Mouse (Mus musculus) CH12.LX (cell line): ENCODE data around the gene Mknk1. TPM values are rescaled to one million over a fixed set of nuclear protein-coding genes. Genes with fewer than 3 reads are reported as not detected.

Experiments
- DNase-seq: peaks from one replicate; pipeline ENCODE4 v3.0.0-alpha.2; 2013; ENCODE audit errors: extremely low read depth
- H3K27ac ChIP-seq: 2 replicates; pipeline ENCODE4 v1.5.1; 2012; ENCODE audit warnings: low read depth, mild to moderate bottlenecking, control low read depth, moderate library complexity; ENCODE audit not compliant: insufficient read depth
- H3K27me3 ChIP-seq: replicated peaks from 2 replicates; pipeline ENCODE3; 2012; ENCODE audit warnings: inconsistent platforms
- H3K36me3 ChIP-seq, 2 experiments: replicated peaks in 1 of 2; 2 replicates each; pipeline versions ENCODE3 to v1.6.1; 2012; ENCODE audit warnings: inconsistent platforms in 1 of 2, low read length in 1 of 2, mild to moderate bottlenecking in 1 of 2, mixed read lengths in 1 of 2, moderate library complexity in 1 of 2; ENCODE audit not compliant: control insufficient read depth in 1 of 2, insufficient read depth in 1 of 2
- H3K4me1 ChIP-seq, 2 experiments: 2 replicates each; pipeline ENCODE4 v1.6.1; 2012; ENCODE audit warnings: inconsistent platforms in 1 of 2, moderate library complexity in 1 of 2; ENCODE audit not compliant: insufficient read depth in 2 of 2, control insufficient read depth in 1 of 2
- H3K4me2 ChIP-seq: 2 replicates; pipeline ENCODE4 v1.6.1; 2012; ENCODE audit warnings: low read depth, mild to moderate bottlenecking, control low read depth; ENCODE audit not compliant: poor library complexity, insufficient read depth, severe bottlenecking
- H3K4me3 ChIP-seq, 3 experiments: fragments of 150-350 bp in 1 of 3; sonication (generic) in 1 of 3; replicated peaks in 1 of 3; 2 replicates each; pipeline versions ENCODE3 to v1.5.1; 2011 to 2012; ENCODE audit warnings: low read depth in 2 of 3, low read length in 2 of 3, mild to moderate bottlenecking in 2 of 3, moderate library complexity in 2 of 3, control low read depth in 1 of 3, improper control_type of control experiment in 1 of 3, inconsistent platforms in 1 of 3, mixed read lengths in 1 of 3; ENCODE audit not compliant: poor library complexity in 1 of 3
- H3K79me2 ChIP-seq: replicated peaks from 2 replicates; pipeline ENCODE4 v1.6.1; 2012; ENCODE audit warnings: mild to moderate bottlenecking, moderate library complexity; ENCODE audit not compliant: control insufficient read depth, poor library complexity, insufficient read depth, severe bottlenecking; ENCODE audit errors: extremely low read depth
- H3K9ac ChIP-seq: 2 replicates; pipeline ENCODE4 v1.6.1; 2012; ENCODE audit warnings: low read depth, mild to moderate bottlenecking, control low read depth, moderate library complexity; ENCODE audit not compliant: insufficient read depth
- H3K9me3 ChIP-seq: replicated peaks from 2 replicates; pipeline ENCODE3; 2012; ENCODE audit warnings: low read length, inconsistent platforms, mixed read lengths
- CTCF ChIP-seq, 2 experiments: IDR thresholded peaks in 1 of 2; conservative IDR thresholded peaks in 1 of 2; 2 replicates each; pipeline ENCODE4 v1.5.1; 2011 to 2012; ENCODE audit warnings: low read depth in 2 of 2, low read length in 2 of 2, improper control_type of control experiment in 1 of 2, inconsistent platforms in 1 of 2, mild to moderate bottlenecking in 1 of 2, moderate library complexity in 1 of 2
- E2F4 ChIP-seq: IDR thresholded peaks from 2 replicates; pipeline ENCODE4 v1.6.1; 2011; ENCODE audit warnings: low read depth, low read length, improper control_type of control experiment; ENCODE audit not compliant: insufficient replicate concordance
- ELF1 ChIP-seq: IDR thresholded peaks from 2 replicates; pipeline ENCODE4 v1.6.1; 2014; ENCODE audit warnings: low read depth, mild to moderate bottlenecking, inconsistent platforms, low read length, improper control_type of control experiment
- ETS1 ChIP-seq: conservative IDR thresholded peaks from 2 replicates; pipeline ENCODE4 v1.6.1; 2012; ENCODE audit warnings: low read depth, mild to moderate bottlenecking, inconsistent platforms, low read length, improper control_type of control experiment, moderate library complexity
- GABPA ChIP-seq: IDR thresholded peaks from 2 replicates; pipeline ENCODE4 v1.6.1; 2012; ENCODE audit warnings: low read depth, low read length, improper control_type of control experiment, inconsistent platforms; ENCODE audit not compliant: insufficient replicate concordance
- HCFC1 ChIP-seq: IDR thresholded peaks from 2 replicates; pipeline ENCODE4 v1.6.1; 2012; ENCODE audit warnings: low read depth, mild to moderate bottlenecking, inconsistent platforms, low read length, improper control_type of control experiment
- JUND ChIP-seq: conservative IDR thresholded peaks from 2 replicates; pipeline ENCODE4 v1.6.1; 2011; ENCODE audit warnings: low read depth, low read length, improper control_type of control experiment
- KAT2A ChIP-seq: IDR thresholded peaks from 2 replicates; pipeline ENCODE4 v1.6.1; 2012; ENCODE audit warnings: low read length, improper control_type of control experiment, inconsistent platforms; ENCODE audit not compliant: insufficient replicate concordance
- MAFK ChIP-seq: IDR thresholded peaks from 2 replicates; pipeline ENCODE4 v1.6.1; 2011; ENCODE audit warnings: low read length, improper control_type of control experiment; ENCODE audit not compliant: insufficient replicate concordance
- MAX ChIP-seq: IDR thresholded peaks from 2 replicates; pipeline ENCODE4 v1.6.1; 2011; ENCODE audit warnings: low read length, improper control_type of control experiment
- MAZ ChIP-seq: IDR thresholded peaks from 2 replicates; pipeline ENCODE4 v1.6.1; 2012; ENCODE audit warnings: low read depth, mild to moderate bottlenecking, inconsistent platforms, low read length, improper control_type of control experiment, moderate library complexity
- NELFE ChIP-seq: IDR thresholded peaks from 2 replicates; pipeline ENCODE4 v1.6.1; 2011; ENCODE audit warnings: low read depth, low read length, improper control_type of control experiment
- PAX5 ChIP-seq: IDR thresholded peaks from 2 replicates; pipeline ENCODE4 v1.6.1; 2012; ENCODE audit warnings: low read length, inconsistent platforms, mixed read lengths
- POLR2A ChIP-seq: IDR thresholded peaks from 2 replicates; pipeline ENCODE4 v1.6.1; 2011; ENCODE audit warnings: low read depth, mild to moderate bottlenecking, improper control_type of control experiment, low read length
- POLR2AphosphoS2 ChIP-seq: IDR thresholded peaks from 2 replicates; pipeline ENCODE4 v1.6.1; 2011; ENCODE audit warnings: low read depth, low read length, improper control_type of control experiment
- SIN3A ChIP-seq: IDR thresholded peaks from 2 replicates; pipeline ENCODE4 v1.6.1; 2012; ENCODE audit warnings: low read length, improper control_type of control experiment, inconsistent platforms
- TBP ChIP-seq: conservative IDR thresholded peaks from 2 replicates; pipeline ENCODE4 v1.6.1; 2011; ENCODE audit warnings: low read depth, low read length, improper control_type of control experiment
- USF2 ChIP-seq: conservative IDR thresholded peaks from 2 replicates; pipeline ENCODE4 v1.6.1; 2011; ENCODE audit warnings: low read depth, low read length, improper control_type of control experiment
- ZKSCAN1 ChIP-seq: IDR thresholded peaks from 2 replicates; pipeline ENCODE4 v1.6.1; 2012; ENCODE audit warnings: low read depth, inconsistent platforms, low read length, improper control_type of control experiment, borderline replicate concordance
- ZNF384 ChIP-seq: IDR thresholded peaks from 2 replicates; pipeline ENCODE4 v1.6.1; 2012; ENCODE audit warnings: low read depth, low read length, improper control_type of control experiment, inconsistent platforms
- dilution Hi-C: fragments of 300-500 bp; cut with MboI; formaldehyde crosslinking; loops from 2 replicates; pipeline ENCODE4 v1.14.3; 2020; ENCODE audit warnings: low sequenced_read_pairs; ENCODE audit not compliant: extremely low pct_unique_long_range_greater_than_20kb, extremely low pct_ligation_motif_present
- in situ Hi-C: fragments of 300-500 bp; cut with MboI; formaldehyde crosslinking; loops from 3 replicates; pipeline ENCODE4 v1.14.3; 2019; ENCODE audit warnings: low sequenced_read_pairs, low pct_ligation_motif_present, low pct_unique_long_range_greater_than_20kb, mixed read lengths
- polyA plus RNA-seq: library from polyadenylated mRNA; unstranded; fragments of >175 nt; gene quantifications from 2 replicates; pipeline ENCODE4 v1.2.1, GENCODE M21; 2012; ENCODE audit warnings: low read depth; ENCODE audit not compliant: insufficient read length
- total RNA-seq, 2 experiments: library from RNA; depleted of rRNA; stranded (reverse); fragments of 300-350 nt in 1 of 2; fragments of >200 nt in 1 of 2; gene quantifications; 2 replicates each; pipeline ENCODE4 v1.2.3; 2012 to 2014

The Mknk1 gene
- total and polyA plus RNA-seq, 3 experiments: 17.8 to 39.0 (median 31.5) TPM

DNA sequence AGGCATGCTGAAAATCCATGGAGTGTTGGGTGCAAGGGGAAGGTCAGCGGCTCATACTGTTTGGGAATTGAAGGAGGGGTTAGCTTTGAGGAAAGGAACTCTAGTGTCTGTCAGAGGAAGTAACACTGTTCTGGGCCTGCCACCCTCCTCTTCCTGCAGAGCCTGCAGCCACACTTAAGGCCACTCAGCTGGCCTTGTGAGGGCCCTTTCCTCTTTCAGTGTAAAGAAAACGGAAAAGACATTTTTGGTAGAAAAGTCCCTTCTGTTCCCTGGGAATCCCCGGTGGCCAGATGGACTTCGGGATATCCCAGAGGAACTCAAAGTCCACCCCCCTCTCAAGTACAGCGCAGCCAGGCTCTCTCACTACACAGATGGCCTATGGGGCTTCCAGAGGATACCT is 8.5 kb upstream of the Mknk1 start:
- Histone ChIP-seq H3K27me3 (no peaks in the 10 kb centered on the region), H3K79me2 (peaks cover 7% of the 10 kb centered on the region; the same call in 1 of the 2 replicates), H3K4me2 (no peak overlapping the region), H3K4me3 (no peak overlapping the region), H3K27ac (no peak overlapping the region), H3K4me1 (peaks cover 7 to 53% of the 10 kb centered on the region in 2 experiments), H3K36me3 (peaks cover 46 to 62% of the 10 kb centered on the region in 2 experiments), H3K9ac (no peak overlapping the region), H3K9me3 (no peaks in the 10 kb centered on the region)
- dilution Hi-C loops (no loop called here), in situ Hi-C loops (no loop called here)
- no peak for DNase-seq
- TF ChIP-seq ZKSCAN1 (no peak), MAZ (no peak), NELFE (no peak), MAFK (no peak), TBP (no peak), ETS1 (no peak), CTCF (conservative IDR thresholded peaks at IDR 0.05 in 1 of 2, IDR thresholded peaks at IDR 0.05 in 1 of 2; ENCODE audit: low read depth in 2 of 2, low read length in 2 of 2) (no peak)

DNA sequence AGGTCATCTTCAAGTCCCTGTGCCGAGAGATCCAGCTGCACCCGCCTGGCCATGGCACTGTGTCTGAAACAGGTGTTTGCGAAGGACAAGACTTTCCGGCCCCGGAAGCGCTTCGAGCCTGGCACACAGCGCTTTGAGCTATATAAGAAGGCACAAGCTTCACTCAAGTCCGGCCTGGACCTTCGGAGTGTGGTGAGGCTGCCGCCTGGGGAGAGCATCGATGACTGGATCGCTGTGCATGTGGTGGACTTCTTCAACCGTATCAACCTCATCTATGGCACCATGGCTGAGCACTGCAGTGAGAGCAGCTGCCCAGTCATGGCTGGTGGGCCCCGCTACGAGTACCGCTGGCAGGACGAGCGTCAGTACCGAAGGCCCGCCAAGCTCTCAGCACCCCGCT is 7.8 kb upstream of the Mknk1 start:
- no peaks in the 10 kb centered on the region for H3K27me3 ChIP-seq
- H3K4me3 ChIP-seq: no peak overlapping the region
- H3K27ac ChIP-seq: no peak overlapping the region
- H3K36me3 ChIP-seq: peaks cover 49 to 69% of the 10 kb centered on the region in 2 experiments
- no peak overlapping the region for H3K9ac ChIP-seq
- H3K4me2 ChIP-seq: no peak overlapping the region
- H3K4me1 ChIP-seq: peaks cover 7 to 53% of the 10 kb centered on the region in 2 experiments
- DNase-seq: no peak
- in situ Hi-C loops: no loop called here
- peaks cover 7% of the 10 kb centered on the region; the same call in 1 of the 2 replicates for H3K79me2 ChIP-seq
- TF ChIP-seq MAX (no peak), ZNF384 (no peak), MAFK (no peak), USF2 (no peak), JUND (no peak), PAX5 (no peak), ZKSCAN1 (no peak), POLR2A (no peak), POLR2AphosphoS2 (no peak), KAT2A (no peak), HCFC1 (no peak), GABPA (no peak), TBP (no peak), ELF1 (no peak), E2F4 (no peak), SIN3A (no peak)
- TF ChIP-seq, all 38 proteins: peak for 0
- H3K9me3 ChIP-seq: no peaks in the 10 kb centered on the region
- dilution Hi-C loops: no loop called here
